Mouse (Mus musculus) c-Kit-negative CD71-positive TER-119-positive erythroid progenitor cells, embryonic 14.5 days (primary cell): ENCODE data around the gene Xntrpc.
A peak's percentile ranks its signal among the peaks of the same experiment; 100 is the strongest.
"Not testable (repeated sequence)": the region's sequence is repeated elsewhere in the genome, so short reads cannot be mapped to it uniquely, and the experiment has no call there.

Source experiments
- DNase-seq: peaks from one replicate; pipeline ENCODE4 v3.0.0-alpha.2; 2013; ENCODE audit warnings: low read depth, low spot score

Gene Xntrpc

GRCm38 (mm10) chr7:102065046-102065891 is at the start of gene Xntrpc, which contains the start of the genes Rnf121 and Xndc1:
Xntrpc (plus strand) TSS chr7:102065713.
Rnf121 (minus strand) TSS chr7:102065469.
Xndc1 (plus strand) TSS chr7:102065511.
- peak; percentile 78 for DNase-seq

GRCm38 (mm10) chr7:102016936-102017335 is 48.6 kb upstream of the Xntrpc start:
- DNase-seq: no peak

GRCm38 (mm10) chr7:102017452-102017851 is 48.1 kb upstream of the Xntrpc start:
- DNase-seq: no peak

- DNase-seq: no peak
These were observed 47.5 kb upstream of the Xntrpc start for GRCm38 (mm10) chr7:102018034-102018433.

GRCm38 (mm10) chr7:102018590-102018989 is 46.9 kb upstream of the Xntrpc start, which contains the start of gene Il18bp:
Il18bp (minus strand) TSS chr7:102018690.
- DNase-seq: no peak

GRCm38 (mm10) chr7:102019362-102019761 is 46.2 kb upstream of the Xntrpc start:
- no peak for DNase-seq

- DNase-seq: not testable (repeated sequence)
These were observed 44.6 kb upstream of the Xntrpc start for GRCm38 (mm10) chr7:102020934-102021333.

- DNase-seq: no peak
These were observed 41.7 kb upstream of the Xntrpc start for GRCm38 (mm10) chr7:102023821-102024220.

- peak; percentile 29 for DNase-seq
These were observed 40.1 kb upstream of the Xntrpc start for GRCm38 (mm10) chr7:102025187-102026119.

GRCm38 (mm10) chr7:102034904-102035303 is 30.6 kb upstream of the Xntrpc start:
- DNase-seq: no peak

GRCm38 (mm10) chr7:102035534-102035933 is 30.0 kb upstream of the Xntrpc start:
- DNase-seq: no peak

- DNase-seq: no peak
These were observed 28.2 kb upstream of the Xntrpc start for GRCm38 (mm10) chr7:102037318-102037717.

- no peak for DNase-seq
These were observed 23.2 kb upstream of the Xntrpc start for GRCm38 (mm10) chr7:102042314-102042713.

GRCm38 (mm10) chr7:102048524-102048923 is 17.0 kb upstream of the Xntrpc start:
- DNase-seq: not testable (repeated sequence)

GRCm38 (mm10) chr7:102061353-102061752 is 4.2 kb upstream of the Xntrpc start:
- no peak for DNase-seq

GRCm38 (mm10) chr7:102062203-102062602 is 3.3 kb upstream of the Xntrpc start:
- no peak for DNase-seq

- DNase-seq: no peak
These were observed 1.6 kb upstream of the Xntrpc start for GRCm38 (mm10) chr7:102063891-102064290.

- DNase-seq: no peak
These were observed 863 bp upstream of the Xntrpc start for GRCm38 (mm10) chr7:102064655-102065045.

GRCm38 (mm10) chr7:102066363-102066762 is 850 bp downstream of the Xntrpc start:
- no peak for DNase-seq

GRCm38 (mm10) chr7:102076714-102077296 is 11.3 kb downstream of the Xntrpc start:
- DNase-seq: peak; percentile 21

GRCm38 (mm10) chr7:102078517-102078916 is 13.0 kb downstream of the Xntrpc start:
- no peak for DNase-seq

- DNase-seq: no peak
These were observed 14.8 kb downstream of the Xntrpc start for GRCm38 (mm10) chr7:102080311-102080710.
